Mouse (Mus musculus) ES-Bruce4 (cell line): ENCODE data around the gene Aifm3. TPM values are rescaled to one million over a fixed set of nuclear protein-coding genes. Genes with fewer than 3 reads are reported as not detected.
A peak's percentile ranks its signal among the peaks of the same experiment; 100 is the strongest.

Experiments
- H3K27ac ChIP-seq: 2 replicates; pipeline ENCODE4 v1.5.1; 2012; ENCODE audit warnings: low read length, inconsistent platforms; ENCODE audit not compliant: insufficient read depth
- H3K27me3 ChIP-seq: 2 replicates; pipeline ENCODE4 v1.6.1; 2012; ENCODE audit warnings: mild to moderate bottlenecking, low read length, inconsistent platforms; ENCODE audit not compliant: control insufficient read depth, poor library complexity, insufficient read depth, severe bottlenecking
- H3K36me3 ChIP-seq: 2 replicates; pipeline ENCODE4 v1.6.1; 2012; ENCODE audit warnings: inconsistent platforms, mild to moderate bottlenecking, low read length, moderate library complexity; ENCODE audit not compliant: control insufficient read depth, poor library complexity, insufficient read depth, severe bottlenecking
- H3K4me1 ChIP-seq: one replicate; pipeline ENCODE4 v1.8.1; 2011; ENCODE audit warnings: low read length; ENCODE audit not compliant: control insufficient read depth, insufficient read depth
- H3K4me3 ChIP-seq: 2 replicates; pipeline ENCODE4 v1.5.1; 2011; ENCODE audit warnings: low read depth, mild to moderate bottlenecking, low read length
- H3K9ac ChIP-seq: 2 replicates; pipeline ENCODE4 v1.6.1; 2012; ENCODE audit warnings: low read depth, mild to moderate bottlenecking, inconsistent platforms; ENCODE audit not compliant: poor library complexity, severe bottlenecking
- H3K9me3 ChIP-seq: replicated peaks from 2 replicates; pipeline ENCODE4 v1.6.1; 2012; ENCODE audit warnings: mild to moderate bottlenecking, low read length, inconsistent platforms; ENCODE audit not compliant: control insufficient read depth, poor library complexity, insufficient read depth, severe bottlenecking
- CTCF ChIP-seq: IDR thresholded peaks from one replicate; pipeline ENCODE4 v1.8.1; 2011; ENCODE audit warnings: low read depth, low read length
- EP300 ChIP-seq: IDR thresholded peaks from 2 replicates; pipeline ENCODE4 v1.6.1; 2011; ENCODE audit warnings: low read depth, low read length; ENCODE audit not compliant: insufficient read depth
- POLR2A ChIP-seq: IDR thresholded peaks from one replicate; pipeline ENCODE4 v1.8.1; 2011; ENCODE audit warnings: low read length; ENCODE audit not compliant: insufficient read depth
- polyA plus RNA-seq: library from polyadenylated mRNA; stranded (reverse); fragments of >200 nt; gene quantifications from 2 replicates; pipeline ENCODE4 v1.2.4, GENCODE M21; 2011; ENCODE audit warnings: low read depth; ENCODE audit not compliant: missing spikeins, insufficient read depth, insufficient read length

Gene Aifm3
- polyA plus RNA-seq, 1 experiment = 6.4 TPM

GRCm38 (mm10) chr16:17461596-17461995 is 27.8 kb upstream of the Aifm3 start:
- H3K27ac ChIP-seq = no peak overlapping the region
- H3K4me3 ChIP-seq = no peak overlapping the region
- H3K4me1 ChIP-seq = no peaks in the 10 kb centered on the region
- TF ChIP-seq CTCF = no peak
- no peak for TF ChIP-seq EP300
- no peak for TF ChIP-seq POLR2A
- H3K9me3 ChIP-seq = no peaks in the 10 kb centered on the region
- H3K36me3 ChIP-seq = peaks cover 24% of the 10 kb centered on the region
- no peaks in the 10 kb centered on the region for H3K27me3 ChIP-seq
- no peak overlapping the region for H3K9ac ChIP-seq

GRCm38 (mm10) chr16:17463184-17463583 is 26.2 kb upstream of the Aifm3 start:
- Histone ChIP-seq H3K36me3 (peaks cover 20% of the 10 kb centered on the region), H3K4me3 (no peak overlapping the region), H3K9me3 (no peaks in the 10 kb centered on the region), H3K9ac (no peak overlapping the region), H3K4me1 (no peaks in the 10 kb centered on the region), H3K27me3 (no peaks in the 10 kb centered on the region), H3K27ac (no peak overlapping the region)
- TF ChIP-seq CTCF = no peak
- no peak for TF ChIP-seq EP300
- TF ChIP-seq POLR2A = no peak

DNA sequence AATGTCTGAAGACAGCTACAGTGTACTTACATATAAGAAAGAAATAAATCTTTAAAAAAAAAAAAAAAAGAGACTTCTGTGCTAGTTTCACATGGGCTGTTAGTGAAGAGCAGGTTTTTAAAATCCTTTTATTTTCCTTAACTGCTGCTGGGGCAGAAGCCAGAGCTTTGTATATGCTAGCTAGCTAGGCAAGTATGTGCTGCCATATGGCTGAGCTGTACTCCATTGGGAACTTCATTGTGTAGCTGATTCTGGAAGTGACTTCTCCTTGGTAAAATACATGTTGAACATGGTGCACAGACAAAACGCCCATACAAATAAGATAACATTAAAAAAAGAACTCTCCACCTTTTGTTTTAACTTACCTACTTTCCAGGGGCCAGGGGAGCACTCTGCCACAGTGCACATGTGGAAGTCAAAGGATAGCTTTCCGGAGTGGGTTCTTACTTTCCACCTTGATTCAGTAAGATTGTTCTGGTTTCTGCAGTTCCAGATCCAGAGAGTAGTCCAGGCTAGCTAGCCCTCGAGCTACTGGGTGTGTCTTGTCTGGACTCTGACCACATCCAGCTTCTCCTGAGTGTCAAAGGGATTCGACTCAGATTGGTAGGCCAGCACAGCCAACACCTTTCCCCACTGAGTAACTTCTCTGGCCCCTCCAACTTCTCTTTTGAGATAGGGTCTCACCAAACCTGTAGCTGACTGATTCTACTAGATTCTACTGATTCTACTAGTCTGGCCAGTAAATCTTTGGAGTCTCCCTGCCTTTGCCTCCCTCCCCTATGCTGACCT is 22.3 kb upstream of the Aifm3 start:
- no peaks in the 10 kb centered on the region for H3K9me3 ChIP-seq
- no peak overlapping the region for H3K27ac ChIP-seq
- no peak overlapping the region for H3K4me3 ChIP-seq
- TF ChIP-seq EP300 (no peak), CTCF (no peak), POLR2A (no peak)
- no peaks in the 10 kb centered on the region for H3K4me1 ChIP-seq
- no peaks in the 10 kb centered on the region for H3K27me3 ChIP-seq
- H3K36me3 ChIP-seq = peaks cover 32% of the 10 kb centered on the region
- H3K9ac ChIP-seq = no peak overlapping the region

DNA sequence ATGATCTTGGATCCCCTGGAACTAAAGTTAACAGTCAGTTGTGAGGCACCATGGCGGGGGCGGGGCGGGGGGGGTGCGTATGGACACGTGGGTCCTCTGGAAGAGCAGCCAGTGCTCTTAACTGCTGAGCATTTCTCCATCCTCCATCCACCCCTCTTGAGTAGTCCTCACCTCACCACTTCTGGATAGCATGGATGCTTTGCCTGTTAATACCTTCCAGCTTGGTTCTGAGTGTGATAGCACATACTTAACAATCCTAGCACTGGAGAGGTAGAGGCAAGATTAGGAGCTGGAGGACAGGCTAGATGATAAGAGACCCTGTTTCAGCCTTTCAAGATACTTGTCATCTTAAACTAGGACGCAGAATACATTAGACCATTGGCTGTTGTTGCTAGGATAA is 16.9 kb upstream of the Aifm3 start:
- H3K36me3 ChIP-seq = peaks cover 49% of the 10 kb centered on the region
- TF ChIP-seq POLR2A (no peak), EP300 (no peak), CTCF (no peak)
- no peaks in the 10 kb centered on the region for H3K4me1 ChIP-seq
- H3K27ac ChIP-seq = no peak overlapping the region
- H3K27me3 ChIP-seq = no peaks in the 10 kb centered on the region
- H3K4me3 ChIP-seq = no peak overlapping the region
- H3K9ac ChIP-seq = no peak overlapping the region
- no peaks in the 10 kb centered on the region for H3K9me3 ChIP-seq

DNA sequence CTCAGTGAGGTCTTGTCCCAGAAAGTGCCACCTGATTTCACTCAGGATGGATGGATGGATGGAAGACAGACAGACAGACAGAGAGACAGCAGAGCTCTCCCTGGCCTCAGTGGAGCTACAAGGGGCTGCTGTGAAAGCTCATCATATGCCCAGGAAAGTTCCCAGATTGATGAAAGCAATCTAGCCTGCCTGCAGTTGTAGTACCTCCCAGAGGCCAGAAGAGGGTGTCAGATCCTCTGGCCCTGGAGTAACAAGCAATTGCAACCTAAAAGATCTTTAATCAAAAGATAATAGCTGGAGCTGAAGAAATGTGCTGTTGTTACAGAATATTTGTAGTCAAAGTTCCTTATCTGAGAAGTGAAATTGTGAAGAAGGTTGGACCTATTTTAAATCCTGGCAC is 15.3 kb upstream of the Aifm3 start:
- TF ChIP-seq CTCF = peak; percentile 51
- TF ChIP-seq POLR2A = no peak
- H3K36me3 ChIP-seq = peaks cover 45% of the 10 kb centered on the region
- no peak overlapping the region for H3K4me3 ChIP-seq
- H3K9me3 ChIP-seq = no peaks in the 10 kb centered on the region
- H3K9ac ChIP-seq = no peak overlapping the region
- peaks cover 3% of the 10 kb centered on the region for H3K4me1 ChIP-seq
- H3K27ac ChIP-seq = no peak overlapping the region
- no peaks in the 10 kb centered on the region for H3K27me3 ChIP-seq

DNA sequence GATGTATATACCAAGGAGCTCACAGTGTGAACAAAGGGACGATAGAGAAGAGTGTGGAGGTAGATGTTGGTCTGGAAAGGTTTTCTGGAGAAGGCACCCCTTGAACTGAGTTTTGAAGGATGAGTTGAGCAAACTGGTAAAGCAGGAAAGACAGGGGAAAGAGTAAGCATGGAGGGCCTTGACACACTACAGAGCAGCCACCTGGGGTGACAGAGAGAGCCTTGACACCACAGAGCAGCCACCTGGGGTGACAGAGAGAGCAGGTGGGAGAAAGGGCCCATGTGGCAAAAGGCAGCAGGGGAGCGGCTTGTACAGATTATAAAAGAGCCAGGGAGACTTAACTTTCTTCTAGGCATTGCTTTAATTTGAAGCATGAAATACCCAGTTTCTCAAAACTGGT is 14.7 kb upstream of the Aifm3 start:
- Histone ChIP-seq H3K9me3 (no peaks in the 10 kb centered on the region), H3K27me3 (no peaks in the 10 kb centered on the region), H3K9ac (no peak overlapping the region), H3K36me3 (peaks cover 40% of the 10 kb centered on the region), H3K27ac (no peak overlapping the region), H3K4me3 (no peak overlapping the region), H3K4me1 (peaks cover 3% of the 10 kb centered on the region)
- no peak for TF ChIP-seq EP300
- no peak for TF ChIP-seq POLR2A
- no peak for TF ChIP-seq CTCF
